Mouse (Mus musculus) lung, postnatal 0 days (tissue): ENCODE results near the gene Ell2.
"Not testable (repeated sequence)": the region's sequence is repeated elsewhere in the genome, so short reads cannot be mapped to it uniquely, and the experiment has no call there.

Experiments used
- CTCF ChIP-seq: IDR thresholded peaks from 2 replicates; pipeline ENCODE4 v1.5.1; 2016; ENCODE audit warnings: antibody characterized with exemption, mild to moderate bottlenecking
- EP300 ChIP-seq: IDR thresholded peaks from 2 replicates; pipeline ENCODE4 v1.6.1; 2016; ENCODE audit warnings: antibody characterized with exemption, mild to moderate bottlenecking, control low read depth

DNA sequence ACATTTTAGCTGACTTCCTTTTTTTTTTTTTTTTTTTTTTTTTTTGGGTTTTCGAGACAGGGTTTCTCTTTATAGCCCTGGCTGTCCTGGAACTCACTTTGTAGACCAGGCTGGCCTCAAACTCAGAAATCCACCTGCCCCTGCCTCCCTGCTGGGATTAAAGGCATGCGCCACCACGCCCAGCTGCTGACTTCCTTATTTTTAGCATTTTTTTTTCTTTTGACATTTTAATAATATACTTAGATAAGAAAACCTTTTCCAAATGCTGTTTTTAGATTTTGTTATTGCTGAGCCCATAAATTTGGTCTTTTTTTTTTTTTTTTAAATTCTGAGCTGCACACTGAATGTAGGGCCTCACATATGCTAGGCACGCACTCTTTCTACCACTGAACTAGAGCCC is 5.0 kb downstream of the Ell2 start:
- not testable (repeated sequence) for TF ChIP-seq CTCF, EP300
